Mouse (Mus musculus) forebrain, embryonic 12.5 days (tissue): Measurements from ENCODE around the gene Nlrp14. TPM values are rescaled to one million over a fixed set of nuclear protein-coding genes. Genes with fewer than 3 reads are reported as not detected.

Source experiments
- polyA plus RNA-seq: library from polyadenylated mRNA; unstranded; fragments of >200 nt; fragmentation: Nextera tagmentation; extraction: Ambion mirVana; gene quantifications from 2 replicates; pipeline ENCODE4 v1.2.1, GENCODE M21; 2016

The Nlrp14 gene
- polyA plus RNA-seq, 1 experiment from 2014 or later, result not detected

Other genes with a start within 250 kb of the Nlrp14 start
- not detected in 2 replicates for gene Olfr709-ps1, start 234.8 kb upstream of the Nlrp14 start, polyA plus RNA-seq
- not detected in 2 replicates for gene Olfr710, start 218.7 kb upstream of the Nlrp14 start, polyA plus RNA-seq
- not detected in 2 replicates for gene Olfr6, start 203.1 kb upstream of the Nlrp14 start, polyA plus RNA-seq
- not detected in 2 replicates for gene Olfr711, start 191.5 kb upstream of the Nlrp14 start, polyA plus RNA-seq
- not detected in 2 replicates for gene Olfr2, start 160.9 kb upstream of the Nlrp14 start, polyA plus RNA-seq
- not detected in 2 replicates for gene Olfr713, start 135.8 kb upstream of the Nlrp14 start, polyA plus RNA-seq
- not detected in 2 replicates for gene Olfr714, start 96.0 kb upstream of the Nlrp14 start, polyA plus RNA-seq
- gene Olfr17, start 73.8 kb upstream of the Nlrp14 start, polyA plus RNA-seq, result not detected in 2 replicates
- gene Olfr715b, start 56.6 kb upstream of the Nlrp14 start, polyA plus RNA-seq, result not detected in 2 replicates
- gene Olfr715, start 35.9 kb upstream of the Nlrp14 start, polyA plus RNA-seq, result not detected in 2 replicates
- not detected in 2 replicates for gene Olfr716, start 28.7 kb upstream of the Nlrp14 start, polyA plus RNA-seq
- not detected in 2 replicates for gene Rbmxl2, start 42.5 kb downstream of the Nlrp14 start, polyA plus RNA-seq
- gene Syt9, start 203.7 kb downstream of the Nlrp14 start, polyA plus RNA-seq, result 5.7 and 6.8 TPM in 2 replicates